Mouse (Mus musculus) gonadal fat pad, adult 2 months (tissue): ENCODE data around the gene Prss27. TPM values are rescaled to one million over a fixed set of nuclear protein-coding genes. Genes with fewer than 3 reads are reported as not detected.
"Not testable (repeated sequence)": the region's sequence is repeated elsewhere in the genome, so short reads cannot be mapped to it uniquely, and the experiment has no call there.

Experiments used
- DNase-seq: peaks from one replicate; pipeline ENCODE4 v3.0.0-alpha.2; 2012; ENCODE audit warnings: low read depth
- polyA plus RNA-seq: library from polyadenylated mRNA; depleted of rRNA; stranded (reverse); fragments of >200 nt; gene quantifications from 2 replicates; pipeline ENCODE4 v1.2.3, GENCODE M21; 2012

The Prss27 gene
- polyA plus RNA-seq, 1 experiment = 2.8 TPM

DNA sequence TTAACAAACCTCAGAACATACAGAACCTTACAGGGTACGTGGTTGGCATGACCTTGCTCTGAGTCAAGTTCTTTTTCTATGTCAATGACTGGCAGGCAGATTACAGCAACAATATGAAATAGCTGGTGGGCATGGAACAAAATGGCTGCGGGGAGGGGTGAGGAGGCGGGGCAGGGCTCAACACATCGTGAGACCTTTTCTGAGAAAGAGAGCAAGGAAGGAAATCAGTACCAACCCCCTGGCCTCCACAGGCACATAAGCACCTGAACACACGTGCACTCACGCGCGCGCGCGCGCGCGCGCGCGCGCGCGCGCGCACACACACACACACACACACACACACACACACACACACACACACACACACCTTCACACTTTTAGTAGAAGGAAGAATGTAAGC lies 7.4 kb upstream of the Prss27 start:
- no peak for DNase-seq

DNA sequence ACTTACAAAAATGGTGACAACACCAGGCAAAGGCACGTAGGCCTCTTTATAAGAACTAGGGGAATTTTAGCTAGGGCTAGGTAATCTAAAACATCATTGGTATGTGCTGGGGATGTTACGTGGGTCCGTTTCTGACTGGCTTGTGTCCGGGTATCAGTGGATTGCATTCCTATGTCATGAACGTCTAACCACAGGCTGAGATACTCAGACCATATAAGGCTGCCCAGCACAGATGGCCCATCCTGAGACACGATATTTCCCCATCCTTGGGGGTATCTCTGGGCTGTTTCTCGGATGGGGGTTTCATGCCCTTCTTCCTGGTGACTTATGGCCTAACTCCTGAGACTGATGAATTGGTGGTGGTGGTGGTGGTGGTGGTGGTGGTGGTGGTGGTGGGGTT lies 2.9 kb upstream of the Prss27 start:
- no peak for DNase-seq

DNA sequence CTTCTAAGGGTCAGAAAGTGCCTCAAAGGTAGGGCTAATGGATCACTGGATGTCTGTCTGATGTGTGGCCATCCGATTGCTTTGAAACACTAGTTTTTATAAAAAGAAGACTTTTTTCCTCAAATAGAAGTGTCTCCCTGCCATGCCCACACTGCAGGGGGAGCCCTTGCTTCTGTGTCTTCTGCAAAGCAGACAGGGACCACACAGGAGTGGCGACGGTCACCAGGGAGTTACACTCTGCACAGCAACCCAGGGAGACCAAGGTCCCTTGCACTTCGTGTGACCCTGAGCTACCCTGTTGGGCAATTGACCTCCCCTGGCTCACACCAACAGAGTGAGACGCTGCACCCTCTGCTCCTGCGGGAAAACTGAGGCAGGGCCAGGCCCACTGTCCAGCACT lies 990 bp upstream of the Prss27 start:
- no peak for DNase-seq

DNA sequence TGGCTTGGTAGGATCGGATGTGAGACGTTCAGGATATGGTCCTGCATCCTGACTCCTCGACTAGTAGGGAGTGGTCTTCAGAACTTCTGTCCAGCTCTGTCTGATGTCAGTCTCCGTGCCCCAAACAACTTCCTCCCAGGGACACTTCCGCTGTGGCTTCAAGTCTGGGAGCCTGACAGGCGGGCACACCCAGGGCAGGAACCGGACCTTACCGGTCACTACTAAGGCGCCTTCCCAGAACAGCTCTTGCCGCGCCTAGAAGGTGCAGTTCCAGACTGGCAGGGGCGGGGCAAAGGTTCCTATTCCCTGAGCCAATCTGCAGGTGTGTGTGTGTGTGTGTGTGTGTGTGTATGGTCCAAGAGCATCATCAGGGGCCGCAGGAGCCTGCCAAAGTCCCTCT lies 584 bp upstream of the Prss27 start:
- no peak for DNase-seq

DNA sequence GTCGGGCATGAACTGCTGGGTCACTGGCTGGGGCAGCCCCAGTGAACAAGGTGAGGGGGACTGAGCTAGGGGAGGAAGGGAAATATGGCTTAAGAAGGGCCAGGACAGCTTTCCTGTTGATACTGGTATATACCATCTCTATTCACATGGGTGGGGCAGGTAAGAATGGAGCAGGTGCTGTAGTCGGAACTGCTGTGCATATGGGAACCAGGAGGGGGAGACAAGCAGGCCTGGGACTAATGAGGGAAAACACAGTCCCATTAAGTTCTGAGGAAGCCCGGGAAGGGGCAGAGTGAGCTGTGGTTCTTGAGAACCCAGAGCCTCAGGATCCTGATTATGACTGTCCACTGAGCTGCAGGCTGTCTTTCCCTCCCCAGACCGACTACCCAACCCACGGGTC lies 6.5 kb downstream of the Prss27 start:
- no peak for DNase-seq

DNA sequence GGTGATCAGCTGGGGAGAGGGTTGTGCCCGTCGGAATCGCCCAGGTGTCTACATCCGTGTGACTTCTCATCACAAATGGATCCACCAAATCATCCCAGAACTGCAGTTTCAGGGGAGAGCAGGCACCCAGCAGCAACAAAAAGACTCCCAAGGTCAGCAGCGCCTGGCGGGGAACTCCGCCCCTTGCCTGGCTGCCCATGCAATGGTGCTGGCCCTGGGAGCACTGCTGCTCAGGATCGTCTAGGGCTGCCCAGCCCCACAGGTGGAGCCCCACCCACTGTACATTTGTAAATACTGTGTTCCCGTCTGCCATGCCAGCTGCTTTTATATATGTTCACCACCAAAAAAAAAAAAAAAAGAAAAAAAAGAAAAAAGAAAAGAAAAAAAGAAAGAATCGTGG lies 7.7 kb downstream of the Prss27 start:
- no peak for DNase-seq

DNA sequence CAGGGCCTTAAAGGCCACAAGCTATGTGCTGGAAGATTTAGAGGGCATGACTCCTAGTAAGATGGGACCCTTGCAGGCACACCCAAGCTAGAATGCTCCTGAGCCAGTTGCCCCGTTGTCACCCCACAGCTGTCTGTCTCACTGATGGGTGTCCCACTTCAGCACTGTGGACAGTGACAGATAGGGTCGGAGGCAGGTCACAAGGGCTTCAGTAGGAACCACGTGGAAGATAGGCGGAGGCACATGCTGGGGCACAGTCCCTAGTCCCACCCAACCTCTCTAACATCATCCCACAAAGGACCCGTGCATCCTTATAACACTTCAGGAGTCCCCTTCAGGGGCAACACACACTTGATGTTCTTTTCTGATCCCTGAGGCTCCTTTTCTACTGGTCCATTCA lies 8.1 kb downstream of the Prss27 start:
- DNase-seq = no peak

DNA sequence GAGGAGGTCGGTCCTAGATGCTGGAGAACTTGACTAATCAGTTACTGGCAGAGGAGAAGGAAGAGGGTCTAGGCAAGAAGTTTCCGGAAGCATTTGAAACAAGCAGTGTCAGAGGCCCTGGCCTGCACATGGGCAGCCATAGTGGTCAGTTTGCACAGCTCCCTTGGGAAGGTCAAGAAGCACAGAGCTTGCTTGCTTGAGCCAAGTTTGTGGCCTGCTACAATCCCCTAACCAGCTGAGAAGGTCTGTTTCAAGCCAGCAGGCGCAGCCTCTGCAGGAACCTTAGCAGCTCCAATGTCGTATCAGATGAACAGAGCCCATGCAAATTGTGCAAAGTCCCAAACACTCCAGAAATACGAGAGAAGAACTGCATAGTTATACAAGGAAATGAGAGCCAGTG lies 10.1 kb downstream of the Prss27 start:
- no peak for DNase-seq

DNA sequence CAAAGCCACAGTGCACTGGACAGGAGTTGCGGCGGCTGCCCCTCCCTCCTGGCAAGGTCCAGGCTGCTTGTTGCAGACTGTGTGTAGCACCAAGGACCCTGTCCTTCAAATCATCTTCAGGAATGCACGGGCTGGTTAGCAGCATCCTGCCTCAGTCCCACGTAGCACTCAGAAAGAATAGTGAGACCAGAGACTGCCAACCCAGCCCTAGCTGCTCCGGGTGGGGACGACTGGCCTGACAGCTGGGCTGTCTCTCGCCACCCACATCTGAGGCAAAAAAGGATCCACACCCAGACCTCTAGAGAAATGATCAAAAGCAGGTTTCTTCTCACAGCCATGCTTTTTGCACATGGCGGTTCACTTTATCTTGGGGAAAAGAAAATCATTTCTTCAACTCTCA lies 11.1 kb downstream of the Prss27 start:
- no peak for DNase-seq

DNA sequence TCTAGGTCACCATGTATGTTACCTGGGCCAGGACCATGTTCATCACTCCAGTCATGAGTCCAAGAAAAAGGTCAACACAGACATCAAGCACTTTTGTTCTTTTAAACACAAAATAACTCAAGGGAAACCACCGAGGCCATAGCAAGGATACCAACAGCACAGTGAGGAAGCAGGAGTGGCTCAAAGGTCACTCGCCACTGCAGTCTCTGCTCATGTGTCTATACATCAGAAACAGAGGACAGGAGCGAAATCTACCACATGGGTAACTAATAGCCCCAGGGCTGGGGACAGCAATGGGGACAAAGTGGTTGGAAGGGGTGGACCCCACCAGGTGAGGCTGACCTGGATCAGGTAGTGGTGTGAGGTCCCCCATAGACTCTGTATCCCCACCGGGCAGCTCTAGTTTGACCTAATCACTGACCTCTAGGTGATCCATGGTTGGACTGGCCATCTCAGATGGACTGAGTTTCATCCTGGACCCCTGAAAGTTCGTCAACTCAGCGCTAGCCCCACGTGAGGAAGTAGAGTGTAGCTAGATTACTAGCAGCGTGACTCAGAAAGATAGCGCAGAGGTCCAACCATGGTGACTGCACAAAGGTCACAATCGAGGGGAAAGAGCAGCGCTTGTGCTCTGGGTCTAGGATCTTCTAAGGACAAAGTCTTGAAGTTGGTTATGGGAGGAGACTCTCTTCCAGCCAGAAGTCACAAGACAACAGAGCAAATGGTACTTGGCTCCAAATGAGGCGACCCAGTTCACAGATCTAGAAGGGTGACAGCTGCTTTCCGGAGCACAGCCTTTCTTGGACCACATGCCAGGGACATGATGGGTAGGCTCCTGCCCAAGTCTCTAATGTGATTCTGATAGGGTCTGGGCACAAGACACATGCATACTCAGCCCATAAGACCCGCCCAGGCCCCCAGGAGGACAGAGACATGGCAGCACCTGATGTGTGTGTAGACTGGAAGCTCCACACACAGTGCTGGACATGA lies 19.0 kb downstream of the Prss27 start:
- DNase-seq = no peak

DNA sequence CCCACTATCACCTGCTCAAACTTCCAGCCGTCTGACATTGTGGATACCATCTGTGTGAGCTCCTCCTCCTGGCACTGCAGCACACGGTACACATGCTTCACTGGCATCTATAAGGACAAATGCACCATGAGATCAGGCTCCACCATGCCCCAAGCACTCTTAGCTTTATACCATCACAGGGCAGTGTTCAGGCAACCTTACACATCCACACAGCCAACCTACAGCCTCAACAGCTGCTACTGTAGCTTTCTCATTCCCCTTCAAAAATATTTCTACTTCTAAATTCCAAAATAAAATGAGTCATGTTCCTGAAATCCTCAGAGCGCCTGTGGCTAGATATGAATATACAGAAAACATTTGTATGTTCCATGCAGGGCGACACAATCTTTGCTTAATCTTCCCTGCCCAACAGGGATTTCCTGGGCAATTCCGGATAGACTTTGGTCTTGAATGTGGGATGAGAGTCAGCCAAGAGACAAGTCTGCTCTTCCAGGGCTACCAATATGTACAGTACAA lies 19.8 kb downstream of the Prss27 start:
- no peak for DNase-seq

DNA sequence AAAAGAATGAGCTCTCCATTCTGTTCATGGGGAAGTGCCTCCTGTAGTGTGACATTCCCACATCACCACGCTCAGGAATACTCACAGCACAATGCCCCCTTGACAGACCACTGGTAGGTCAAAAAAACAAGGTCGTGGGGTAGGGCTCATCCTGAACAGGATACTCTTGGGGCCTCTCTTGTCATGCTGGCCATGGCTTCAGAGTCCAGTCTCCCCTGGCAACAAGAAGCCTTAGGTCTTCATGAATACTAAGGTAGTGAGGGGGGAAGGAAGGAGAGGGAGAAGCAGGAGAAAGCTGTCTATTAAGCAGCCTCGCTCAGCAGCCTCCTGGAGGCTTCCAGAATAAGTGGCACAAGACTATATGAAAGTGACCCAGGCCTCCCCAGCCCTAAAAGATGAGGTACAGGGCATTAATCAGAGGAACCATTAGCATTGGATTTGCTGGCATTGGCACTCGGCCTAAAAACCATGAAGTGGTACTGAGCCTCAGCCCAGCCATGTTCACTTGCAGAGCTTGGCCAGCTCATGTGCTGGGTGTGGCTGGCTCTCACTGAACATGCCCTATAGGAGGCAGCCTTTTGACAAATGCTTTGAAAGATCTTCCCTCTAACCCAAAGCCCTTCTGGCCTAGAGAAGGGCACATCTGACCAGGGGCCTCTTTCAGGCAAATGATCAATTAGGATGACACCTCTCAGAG lies 24.7 kb downstream of the Prss27 start:
- no peak for DNase-seq

DNA sequence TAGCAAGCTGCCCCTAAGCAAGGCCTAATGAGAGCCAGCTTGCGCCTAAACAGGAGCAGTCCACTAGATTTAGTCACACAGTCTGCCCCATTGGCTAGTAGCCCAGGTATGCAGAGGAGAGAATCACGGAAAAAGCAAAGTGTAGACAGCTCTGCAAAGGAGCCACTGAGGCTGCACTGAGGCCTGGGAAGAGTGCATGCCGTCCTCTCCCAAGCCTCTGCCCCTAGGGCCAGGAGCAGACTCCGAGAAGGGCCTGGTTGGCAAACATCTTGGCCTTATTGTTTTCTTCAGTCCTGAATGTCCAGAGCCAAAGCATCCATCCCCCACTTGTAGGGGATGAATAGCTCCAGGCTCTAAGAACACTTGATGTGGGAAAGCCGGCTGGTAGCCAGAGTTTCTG lies 30.3 kb downstream of the Prss27 start:
- no peak for DNase-seq

DNA sequence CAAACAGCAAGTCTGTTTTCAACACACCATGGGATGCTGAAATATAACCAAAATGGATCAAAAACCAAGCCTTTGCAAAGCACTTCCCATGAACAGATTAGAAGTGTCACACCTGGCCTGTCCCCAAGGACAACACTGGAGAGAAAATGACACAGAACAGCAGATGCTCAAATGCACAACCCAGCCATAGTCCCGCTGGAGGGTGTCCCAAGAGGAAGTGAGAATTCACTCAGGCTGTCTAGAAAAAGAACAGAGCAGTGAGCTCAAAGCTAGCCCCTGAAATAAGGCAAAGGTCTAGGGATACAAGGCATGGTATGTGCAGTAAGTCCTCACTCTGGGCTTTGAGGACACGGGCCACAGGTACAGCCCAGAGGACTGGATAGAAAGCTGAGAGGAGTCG lies 31.6 kb downstream of the Prss27 start:
- DNase-seq = no peak

DNA sequence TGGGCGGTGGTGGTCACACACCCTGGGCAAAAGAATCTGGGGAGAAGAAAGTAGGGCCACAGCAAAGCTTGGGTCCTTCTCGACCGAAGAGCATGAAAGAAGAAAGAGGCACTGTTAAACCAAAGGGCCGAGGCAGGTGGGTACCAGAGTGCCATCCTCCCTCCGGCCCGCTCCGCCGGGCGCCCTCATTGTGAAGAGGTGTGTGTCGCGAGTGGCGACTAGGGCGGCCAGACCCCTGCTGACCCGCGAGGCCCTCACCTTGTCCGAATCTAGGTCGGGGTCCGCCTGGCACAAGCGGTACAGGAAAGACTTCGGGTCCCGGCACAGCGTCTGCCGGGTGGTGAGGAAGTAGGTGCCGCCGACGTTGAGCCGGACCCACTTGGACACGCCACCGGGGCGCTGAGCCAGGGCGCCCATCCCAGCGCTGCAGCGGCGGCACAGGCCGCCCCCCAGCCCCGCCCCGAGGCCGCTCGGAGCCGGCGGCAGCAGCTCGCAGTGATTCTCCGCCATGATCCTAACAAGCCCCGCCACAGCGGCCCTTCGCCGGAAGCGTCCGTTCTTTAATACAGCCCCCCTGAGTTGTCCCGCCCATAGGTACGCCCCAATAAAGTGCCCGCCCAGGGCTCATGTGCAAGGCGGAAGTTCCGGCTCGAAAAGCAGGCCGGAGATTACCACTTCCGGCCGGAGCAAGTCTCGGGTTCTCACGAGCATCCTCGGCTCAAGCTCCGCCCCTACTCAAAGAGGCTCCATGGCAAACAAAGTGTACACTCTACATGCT lies 35.2 kb downstream of the Prss27 start, which contains the start of gene Kctd5:
Gene Kctd5, minus strand, starts transcription at position 567 of the 778 bp plus-strand sequence.
- DNase-seq = peak; percentile 30

DNA sequence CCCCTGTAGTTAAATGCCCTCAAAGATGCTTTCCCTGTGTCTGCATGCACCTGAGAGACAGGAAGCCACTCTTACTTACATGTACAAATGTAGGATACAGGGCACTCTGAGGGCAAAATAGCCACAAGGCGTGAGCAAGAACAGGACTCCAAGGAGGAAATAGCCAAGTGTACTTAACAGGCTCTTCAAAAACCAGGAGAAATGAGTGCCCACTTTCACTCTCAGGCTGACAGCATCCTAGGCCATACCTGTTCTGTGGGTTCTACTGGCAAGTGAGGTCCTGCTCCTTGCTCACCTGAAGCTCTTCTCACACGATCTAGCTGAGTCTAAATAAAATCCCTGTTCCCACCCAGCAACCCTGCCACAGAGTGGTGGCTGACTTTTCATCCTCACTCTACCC lies 39.2 kb downstream of the Prss27 start:
- DNase-seq = no peak

DNA sequence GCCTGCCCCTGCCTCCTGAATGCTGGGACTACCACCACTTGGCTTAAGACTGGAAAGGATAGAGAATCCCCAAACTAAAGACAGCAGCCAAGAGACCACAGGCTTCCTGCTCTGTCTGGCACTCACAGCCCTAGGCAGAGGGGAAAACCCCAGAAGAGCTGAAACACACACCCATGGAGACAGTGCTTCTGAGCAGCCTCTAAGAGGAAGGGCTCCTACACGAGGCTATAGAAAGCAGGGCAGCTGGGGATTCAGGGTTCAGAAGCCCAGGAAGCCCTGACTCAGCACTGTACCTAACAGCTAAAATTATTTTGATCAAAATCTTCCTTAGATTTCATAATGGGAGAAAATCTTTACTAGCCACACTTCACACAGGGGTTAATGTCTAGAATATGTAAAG lies 46.6 kb downstream of the Prss27 start:
- DNase-seq = no peak

DNA sequence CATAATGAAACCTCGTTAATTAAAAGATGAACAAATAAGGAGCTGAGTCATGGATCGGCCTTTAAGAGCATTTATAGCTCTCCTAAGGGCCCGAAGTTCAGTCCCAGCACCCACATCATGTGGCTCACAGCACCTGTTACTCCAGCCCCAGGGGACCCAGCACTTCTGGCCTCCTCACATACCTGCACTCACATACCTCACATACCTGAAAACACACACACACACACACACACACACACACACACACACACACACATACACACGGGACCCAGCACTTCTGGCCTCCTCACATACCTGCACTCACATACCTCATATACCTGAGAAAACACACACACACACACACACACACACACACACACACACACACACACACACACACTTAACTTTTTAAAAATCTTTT lies 48.5 kb downstream of the Prss27 start:
- not testable (repeated sequence) for DNase-seq

DNA sequence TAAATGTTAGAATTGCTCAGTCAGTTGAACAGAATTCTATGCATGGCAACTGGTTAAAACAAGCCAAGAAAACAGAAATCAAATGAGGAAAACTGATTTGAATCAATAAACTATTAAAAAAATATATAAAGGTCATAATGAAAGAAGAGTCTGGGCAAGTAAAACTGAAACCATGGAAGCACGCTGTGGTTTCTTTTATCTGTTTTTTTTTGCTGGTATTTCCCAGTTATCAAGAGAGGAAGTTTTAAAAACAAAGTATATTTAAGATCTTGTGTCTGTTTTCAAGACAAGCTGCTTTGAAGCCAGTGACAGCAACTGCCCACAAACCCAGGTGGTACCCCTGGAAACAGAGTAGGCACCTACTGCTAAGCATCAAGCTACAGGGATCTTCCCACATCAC lies 52.6 kb downstream of the Prss27 start:
- no peak for DNase-seq
